Mouse (Mus musculus) spleen, postnatal 36 days (tissue): ENCODE data around the gene Zfp764.
"Not testable (repeated sequence)": the region's sequence is repeated elsewhere in the genome, so short reads cannot be mapped to it uniquely, and the experiment has no call there.

Experiments
- DNase-seq, 2 experiments: peaks; one replicate each; pipeline ENCODE4 v3.0.0; 2022; ENCODE audit warnings: low spot score in 2 of 2, mixed read lengths in 1 of 2

Zfp764 gene

DNA sequence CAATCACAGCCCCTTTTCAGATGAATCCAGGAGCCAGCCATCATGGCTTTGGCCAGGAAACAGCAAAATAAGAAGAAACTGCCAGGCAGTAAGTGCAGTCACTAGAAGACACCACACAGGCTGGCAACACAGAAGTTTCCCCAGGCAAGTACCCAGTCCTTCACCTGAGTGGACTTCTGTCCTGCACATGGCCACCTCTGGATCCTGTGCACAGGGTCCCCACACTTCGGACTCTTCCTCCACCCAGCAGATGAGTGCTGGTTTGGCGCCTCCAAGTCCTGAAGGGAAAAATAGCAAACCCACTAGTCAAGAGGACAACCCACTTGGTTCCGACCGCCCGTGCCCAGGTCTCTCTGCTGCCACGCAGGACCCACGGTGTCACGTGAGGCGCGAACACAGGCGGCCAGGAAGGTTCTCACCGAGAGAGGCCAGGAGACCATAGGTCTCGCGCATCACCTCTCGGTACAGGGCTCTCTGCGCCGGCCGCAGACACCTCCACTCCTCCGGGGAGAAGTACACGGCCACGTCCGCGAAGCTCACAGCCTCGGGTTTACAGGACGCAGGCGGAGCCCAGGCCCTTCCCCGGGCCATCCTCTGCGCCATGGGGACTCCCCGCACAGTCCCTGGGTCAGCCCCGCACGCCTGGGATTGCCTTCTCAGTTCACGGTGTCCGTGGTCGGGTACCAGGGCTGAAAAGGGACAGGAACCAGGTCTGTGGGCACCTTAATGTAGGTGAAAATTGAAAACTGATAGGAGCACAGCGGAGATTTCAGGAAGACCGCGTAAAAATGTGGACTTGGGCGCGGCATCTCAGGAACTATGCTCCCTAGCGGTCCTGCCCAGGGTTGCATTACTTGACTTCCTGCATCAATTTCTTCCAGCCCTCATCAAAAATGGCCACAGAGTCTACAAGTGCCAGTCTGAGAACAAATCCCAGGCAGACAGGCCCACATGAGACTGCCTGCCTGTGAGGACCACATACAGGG, at the start of gene Zfp764:
TSS of gene Zfp764 (minus strand) at position 821 of the 986 bp plus-strand sequence.
- DNase-seq: peak; percentile 82 to 85

DNA sequence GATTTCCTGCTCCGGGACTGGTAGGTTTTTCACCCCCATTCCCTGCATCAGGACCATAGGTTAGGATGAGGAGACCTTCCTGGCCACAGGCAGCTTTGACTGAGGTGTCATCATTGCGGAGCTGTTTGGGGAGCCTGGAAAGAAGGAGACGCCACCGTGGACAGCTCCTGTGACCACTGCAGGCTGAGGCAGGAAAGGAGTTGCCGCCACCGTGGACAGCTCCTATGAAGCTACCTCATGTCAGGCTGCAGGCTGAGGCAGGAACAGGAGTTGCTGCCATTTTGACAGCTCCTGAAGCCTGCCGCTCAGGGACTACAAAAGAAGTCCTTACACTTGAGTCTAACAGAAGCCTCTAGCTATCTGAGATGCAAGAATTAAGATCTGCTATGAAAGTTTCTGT, 48.3 kb upstream of the Zfp764 start:
- no peak for DNase-seq

DNA sequence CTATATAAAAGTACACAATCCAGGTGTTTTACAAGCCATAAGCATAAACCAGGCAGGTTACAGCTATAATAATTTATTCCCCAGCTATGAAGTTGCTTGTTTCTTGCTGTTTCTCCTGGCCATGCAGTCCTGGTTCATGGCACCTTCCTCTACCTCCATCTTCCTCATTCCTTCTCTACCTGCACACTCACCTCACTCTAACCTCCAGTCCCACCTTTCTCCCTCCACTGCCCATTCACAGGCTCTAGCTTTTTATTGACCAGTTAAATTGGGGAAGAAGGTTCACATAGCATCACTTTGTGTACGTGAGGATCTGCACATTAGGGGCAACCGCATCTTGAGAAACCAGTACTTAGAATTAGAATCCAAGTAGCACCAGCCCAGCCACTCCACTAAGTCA, 46.4 kb upstream of the Zfp764 start:
- no peak for DNase-seq

DNA sequence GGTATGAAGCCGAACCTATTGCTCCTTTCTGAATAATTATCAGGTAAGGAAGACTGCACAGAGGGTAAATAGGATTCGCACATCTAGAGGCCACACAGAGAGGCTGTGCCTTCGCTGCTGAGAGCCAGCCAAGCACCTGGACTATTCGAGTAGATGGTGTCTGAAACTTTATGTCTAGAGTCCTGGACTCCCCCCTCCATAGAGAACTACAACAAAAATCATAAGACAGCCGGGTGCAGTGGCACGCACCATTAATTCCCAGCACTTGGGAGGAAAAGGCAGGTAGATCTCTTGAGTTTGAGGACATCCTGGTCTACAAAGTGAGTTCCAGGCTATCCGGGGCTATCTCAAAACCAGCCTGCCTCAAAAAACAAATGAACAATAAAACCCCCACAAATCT, 43.3 kb upstream of the Zfp764 start:
- no peak for DNase-seq

DNA sequence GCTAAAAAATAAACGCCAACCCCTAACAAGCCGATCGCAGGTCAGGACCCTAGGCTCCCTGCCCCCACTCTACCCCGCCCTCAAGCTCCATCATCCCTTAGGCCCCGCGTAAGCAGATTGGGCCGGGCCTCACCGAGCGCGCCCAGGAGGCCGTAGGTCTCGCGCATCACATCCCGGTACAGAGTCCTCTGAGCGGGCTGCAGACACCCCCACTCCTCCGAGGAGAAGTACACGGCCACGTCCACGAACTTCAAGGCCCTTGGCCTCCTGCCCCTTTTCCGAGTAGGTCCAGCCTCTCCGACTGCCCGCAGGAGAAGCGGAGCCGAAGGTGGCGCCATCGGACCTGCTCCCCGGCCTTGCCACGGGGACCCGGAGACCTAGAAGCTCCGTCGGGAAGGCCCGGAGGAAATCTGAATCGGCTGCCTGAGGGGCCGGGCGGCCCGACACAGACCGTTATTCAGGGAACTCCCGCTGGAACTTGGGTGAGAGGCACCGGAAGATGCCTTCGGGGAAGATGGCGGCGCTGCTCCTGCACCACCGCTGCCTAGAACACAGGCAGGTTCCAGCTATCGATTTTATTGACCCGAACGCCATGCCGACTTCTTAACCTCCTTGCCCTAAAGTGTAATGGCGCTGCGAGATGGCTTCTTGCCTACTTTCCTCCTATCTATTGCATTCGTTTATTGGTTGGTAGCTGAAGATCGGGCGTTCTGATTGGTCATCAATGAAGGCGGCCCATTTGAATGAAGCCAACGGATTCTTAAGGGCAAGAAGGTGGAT, 42.1 kb upstream of the Zfp764 start, which contains the start of gene Zfp689:
TSS of gene Zfp689 (minus strand) at position 638 of the 780 bp plus-strand sequence.
- DNase-seq: peak; percentile 93 to 96

DNA sequence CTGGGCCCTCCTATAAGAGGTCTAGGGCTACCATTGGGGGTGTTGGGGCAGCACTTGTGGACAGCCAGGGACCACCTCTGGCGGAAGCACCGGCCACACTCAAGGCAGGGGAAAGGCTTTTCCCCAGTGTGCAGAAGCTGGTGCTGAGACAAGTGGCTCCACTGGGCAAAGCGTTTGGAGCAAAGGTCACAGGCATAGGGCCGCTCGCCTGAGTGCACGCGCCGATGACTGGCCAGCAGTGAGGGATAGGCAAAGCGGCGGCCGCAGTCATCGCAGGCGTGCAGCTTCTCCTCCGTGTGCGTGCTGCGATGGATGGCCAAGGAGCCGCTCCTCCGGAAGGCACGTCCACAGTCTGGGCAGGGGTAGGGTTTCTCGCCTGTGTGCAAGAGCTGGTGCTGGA, 37.4 kb upstream of the Zfp764 start:
- DNase-seq: no peak

DNA sequence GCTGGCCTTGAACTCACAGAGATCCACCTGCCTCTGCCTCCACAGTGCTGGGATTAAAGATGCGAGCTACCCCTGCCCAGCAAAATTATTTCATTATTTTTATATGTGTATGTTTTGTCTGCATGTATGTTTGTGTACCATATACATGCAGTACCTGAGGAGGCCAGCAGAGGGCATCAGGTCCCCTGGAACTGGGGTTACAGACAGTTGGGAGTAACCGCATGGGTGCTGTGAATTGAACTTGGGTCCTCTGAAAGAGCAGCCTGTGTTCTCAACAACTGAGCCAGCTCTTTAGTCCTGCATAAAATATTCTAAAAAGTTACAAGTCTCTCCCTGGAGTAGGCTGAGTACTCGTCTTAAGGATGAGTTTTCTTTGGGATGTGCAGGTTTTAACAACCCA, 31.1 kb upstream of the Zfp764 start:
- peak in 1 of 2 experiments; percentile 13 for DNase-seq

DNA sequence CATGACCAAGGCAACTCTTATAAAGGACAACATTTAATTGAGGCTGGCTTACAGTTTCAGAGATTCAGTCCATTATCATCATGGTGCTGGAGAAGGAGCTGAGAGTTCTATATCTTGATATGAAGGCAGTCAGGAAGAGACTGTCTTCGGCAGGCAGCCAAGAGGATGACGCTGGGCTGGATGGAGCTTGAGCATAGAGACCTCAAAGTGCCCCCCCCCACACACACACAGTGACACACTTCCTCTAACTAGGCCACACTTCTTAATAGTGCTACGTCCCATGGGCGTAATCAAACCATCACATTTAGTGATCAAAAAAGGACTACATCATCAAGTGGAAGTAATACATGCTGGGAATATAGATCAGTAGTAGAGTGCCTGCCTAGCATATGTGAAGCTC, 28.6 kb upstream of the Zfp764 start:
- no peak for DNase-seq

DNA sequence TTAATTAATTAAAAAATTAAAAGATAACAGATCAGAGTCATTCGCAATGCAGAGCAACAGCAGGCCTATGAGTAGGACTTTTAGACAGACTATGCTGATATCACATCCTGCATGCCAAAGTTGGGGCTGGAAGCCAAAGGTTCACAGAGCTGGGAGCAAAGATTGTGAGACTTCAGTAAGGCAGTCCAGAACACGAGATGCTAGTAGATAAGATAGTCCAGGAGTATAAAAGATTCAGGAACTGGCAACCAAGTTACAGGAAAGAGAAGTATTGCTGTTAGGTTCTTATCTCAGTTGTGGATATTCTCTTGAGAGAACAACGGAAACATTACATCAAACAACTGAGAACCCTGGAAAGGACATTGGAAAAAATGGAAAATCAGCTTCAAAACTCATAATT, 19.7 kb upstream of the Zfp764 start:
- DNase-seq: no peak

DNA sequence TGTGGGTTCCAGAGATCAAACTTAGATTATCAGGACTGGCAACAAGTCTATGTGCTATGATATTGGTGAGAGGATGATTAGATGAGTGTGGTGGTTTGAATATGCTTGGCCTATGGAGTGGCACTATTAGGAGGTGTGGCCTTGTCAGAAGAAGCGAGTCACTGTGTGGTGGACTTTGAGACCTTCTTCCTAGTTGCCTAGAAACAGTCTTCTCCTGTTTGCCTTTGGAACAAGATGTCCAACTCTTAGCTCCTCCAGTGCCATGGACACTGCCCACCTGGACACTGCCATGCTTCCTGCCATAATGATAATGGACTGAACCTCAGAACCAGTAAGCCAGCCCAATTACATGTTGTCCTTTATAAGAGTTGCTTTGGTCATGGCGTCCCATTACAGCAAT, 19.3 kb upstream of the Zfp764 start:
- DNase-seq: no peak

DNA sequence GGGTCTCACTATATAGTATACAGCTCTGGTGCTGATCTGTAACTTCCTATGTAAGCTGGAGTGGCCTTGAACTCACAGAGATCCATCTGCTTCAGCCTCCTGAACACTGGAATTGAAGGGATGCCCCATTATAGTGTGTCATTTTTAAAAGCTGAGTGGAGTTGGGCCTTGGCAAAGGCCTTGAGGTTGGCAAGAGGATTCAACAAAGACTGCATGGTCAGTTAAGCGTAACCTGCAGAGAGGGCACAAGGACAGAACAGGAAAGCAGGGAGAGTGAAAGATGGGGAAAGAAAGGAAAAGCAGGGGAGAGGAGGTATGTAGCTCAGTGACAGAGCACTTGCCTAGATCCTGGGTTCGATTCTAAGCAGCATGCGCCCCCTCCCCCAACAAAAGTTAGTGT, 18.7 kb upstream of the Zfp764 start:
- no peak for DNase-seq

DNA sequence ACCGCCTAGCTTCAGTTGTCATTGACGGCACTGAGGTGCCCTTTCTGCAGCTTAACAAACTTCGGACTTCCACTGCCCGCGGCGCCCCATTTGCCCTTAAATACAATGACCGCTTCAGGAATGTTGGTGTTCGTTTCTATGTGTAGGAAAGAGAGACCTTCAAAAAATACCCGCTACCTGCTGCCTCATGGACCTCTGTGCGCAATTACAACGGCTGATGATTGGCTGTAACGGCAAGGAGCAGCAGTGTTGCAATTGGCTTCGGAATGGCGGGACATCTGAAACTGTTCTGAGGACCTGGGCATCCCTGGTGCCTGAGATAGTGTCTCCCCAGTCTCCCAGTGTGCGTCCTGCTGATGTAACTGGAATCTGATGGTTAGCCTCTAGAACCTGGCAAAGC, 15.6 kb upstream of the Zfp764 start:
- DNase-seq: peak in 1 of 2 experiments; percentile 28

DNA sequence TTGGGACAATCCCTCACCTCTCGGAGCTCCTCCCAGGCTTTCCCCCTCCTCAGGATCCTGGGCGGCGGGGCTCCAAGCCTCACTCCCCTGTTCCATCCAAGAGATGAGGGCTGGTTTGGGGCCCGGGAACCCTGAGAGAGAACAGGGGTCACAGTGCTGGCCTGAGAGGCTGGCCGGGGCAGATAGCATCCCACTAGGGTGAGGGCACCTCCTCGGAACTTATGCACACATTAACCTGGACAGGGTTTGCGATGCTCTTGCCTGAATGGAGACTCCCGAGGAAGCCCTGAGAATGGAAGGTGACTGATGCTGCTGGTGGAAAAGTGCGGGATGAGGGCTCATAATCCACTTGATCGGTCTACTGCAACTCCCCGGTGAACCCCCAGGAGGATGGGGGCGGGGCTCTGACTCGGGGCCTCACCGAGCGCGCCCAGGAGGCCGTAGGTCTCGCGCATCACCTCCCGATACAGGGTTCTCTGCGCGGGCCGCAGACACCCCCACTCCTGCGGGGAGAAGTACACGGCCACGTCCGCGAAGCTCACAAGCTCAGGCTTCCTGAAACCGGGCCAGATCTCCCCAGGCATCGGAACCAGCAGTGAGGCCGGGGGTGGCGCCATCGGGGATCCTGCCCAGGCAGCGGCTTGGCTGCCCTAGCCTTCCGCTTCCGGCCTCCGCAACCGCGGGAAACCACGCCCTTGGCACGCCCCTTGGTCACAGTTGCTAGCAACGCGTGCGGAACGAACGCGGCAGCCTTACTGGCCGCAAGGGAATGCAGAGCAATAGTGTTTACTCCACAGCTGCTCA, 15.0 kb upstream of the Zfp764 start, which contains the start of gene Zfp688:
TSS of gene Zfp688 (minus strand) at position 681 of the 804 bp plus-strand sequence.
- DNase-seq: peak; percentile 95 to 96

DNA sequence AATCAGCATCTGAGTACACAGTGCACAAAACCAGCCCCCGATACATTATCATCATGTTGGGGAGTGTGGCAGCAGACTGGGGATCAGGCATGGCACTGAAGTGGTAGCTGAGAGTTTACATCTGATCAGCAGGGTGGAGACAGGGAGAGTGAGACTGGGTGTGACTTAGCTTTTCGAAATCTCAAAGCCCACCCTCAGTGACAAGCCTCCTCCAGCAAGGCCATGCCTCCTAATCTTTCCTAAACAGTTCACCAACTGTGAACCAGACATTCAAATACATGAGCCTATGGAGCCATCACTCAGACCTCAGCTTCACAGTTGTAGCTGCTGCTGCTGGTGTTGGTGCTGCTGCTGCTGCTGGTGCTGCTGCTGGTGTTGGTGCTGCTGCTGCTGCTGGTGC, 4.8 kb upstream of the Zfp764 start:
- no peak for DNase-seq

DNA sequence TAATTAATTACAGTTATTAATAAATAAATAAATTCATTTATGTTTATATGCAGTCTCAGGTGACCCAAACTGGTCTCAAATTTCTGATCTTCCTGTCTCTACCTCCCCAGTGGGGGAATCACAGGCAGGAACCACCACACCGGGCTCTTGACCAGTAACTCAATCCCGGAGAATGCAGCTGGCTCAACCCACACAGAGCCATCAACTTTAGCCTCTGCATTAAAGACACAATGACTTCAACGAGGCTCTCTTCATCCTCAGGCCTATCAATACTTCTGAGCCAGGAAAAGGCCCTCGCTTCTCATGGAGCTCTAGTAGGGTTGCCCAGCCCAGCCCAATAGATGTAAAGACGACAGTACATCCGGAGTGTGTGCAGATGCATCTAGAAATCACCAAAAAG, 2.5 kb downstream of the Zfp764 start:
- DNase-seq: not testable (repeated sequence)

DNA sequence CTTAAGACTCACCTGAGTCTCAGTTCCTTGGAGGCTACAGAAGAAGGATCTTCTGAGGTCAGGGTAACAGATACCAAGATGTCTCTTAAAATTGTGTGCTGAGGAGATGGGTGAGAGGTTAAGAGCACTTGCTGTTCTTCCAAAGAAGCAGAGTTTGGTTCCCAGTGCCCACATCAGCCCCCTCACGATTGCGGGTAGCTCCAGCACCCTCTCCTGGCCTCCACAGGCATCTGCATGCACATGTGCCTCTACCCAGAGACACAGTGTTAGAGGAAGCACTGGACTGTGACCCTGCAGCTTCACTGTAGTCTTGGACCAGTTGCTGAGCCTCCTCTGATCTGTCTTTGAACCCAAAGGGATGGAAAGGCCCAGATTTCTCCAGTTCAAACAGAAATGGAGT, 3.6 kb downstream of the Zfp764 start:
- DNase-seq: no peak

DNA sequence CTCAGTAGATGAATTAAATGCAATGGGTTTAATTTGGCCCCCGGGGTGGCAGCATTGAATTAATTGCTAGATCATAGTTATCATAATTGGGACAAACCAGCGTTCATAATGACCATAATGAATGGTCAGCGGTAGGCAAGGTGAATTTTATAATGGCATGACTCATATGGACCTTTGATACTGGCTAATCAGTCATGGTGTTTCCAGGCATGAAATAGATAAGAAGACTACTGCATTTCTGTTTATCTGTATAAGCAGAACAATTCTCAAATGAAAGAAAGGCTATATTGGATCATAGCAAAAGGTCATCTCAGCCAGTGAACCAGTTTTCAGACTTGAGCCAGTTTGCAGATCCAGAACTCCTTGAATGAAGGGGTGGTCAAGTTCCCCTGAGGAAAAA, 6.3 kb downstream of the Zfp764 start:
- no peak for DNase-seq

DNA sequence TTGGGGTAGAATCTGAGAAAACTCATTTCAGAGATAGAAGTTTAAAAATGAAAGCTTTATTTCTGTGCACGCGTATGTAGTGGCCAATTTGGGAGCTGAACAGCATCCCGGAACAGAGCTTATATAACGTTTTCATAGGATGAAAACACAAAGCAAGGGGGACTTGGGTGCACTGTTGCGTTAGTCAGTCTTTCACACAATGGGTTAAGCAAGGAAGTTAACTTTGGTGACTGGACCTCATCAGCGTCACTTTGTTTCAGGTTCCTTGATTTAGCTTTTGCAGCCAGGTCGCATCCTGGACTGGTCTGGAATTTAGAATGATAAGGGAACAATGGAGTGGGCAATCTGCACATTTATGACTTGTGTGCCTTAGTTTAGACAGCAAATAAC, 12.7 kb downstream of the Zfp764 start:
- DNase-seq: no peak

DNA sequence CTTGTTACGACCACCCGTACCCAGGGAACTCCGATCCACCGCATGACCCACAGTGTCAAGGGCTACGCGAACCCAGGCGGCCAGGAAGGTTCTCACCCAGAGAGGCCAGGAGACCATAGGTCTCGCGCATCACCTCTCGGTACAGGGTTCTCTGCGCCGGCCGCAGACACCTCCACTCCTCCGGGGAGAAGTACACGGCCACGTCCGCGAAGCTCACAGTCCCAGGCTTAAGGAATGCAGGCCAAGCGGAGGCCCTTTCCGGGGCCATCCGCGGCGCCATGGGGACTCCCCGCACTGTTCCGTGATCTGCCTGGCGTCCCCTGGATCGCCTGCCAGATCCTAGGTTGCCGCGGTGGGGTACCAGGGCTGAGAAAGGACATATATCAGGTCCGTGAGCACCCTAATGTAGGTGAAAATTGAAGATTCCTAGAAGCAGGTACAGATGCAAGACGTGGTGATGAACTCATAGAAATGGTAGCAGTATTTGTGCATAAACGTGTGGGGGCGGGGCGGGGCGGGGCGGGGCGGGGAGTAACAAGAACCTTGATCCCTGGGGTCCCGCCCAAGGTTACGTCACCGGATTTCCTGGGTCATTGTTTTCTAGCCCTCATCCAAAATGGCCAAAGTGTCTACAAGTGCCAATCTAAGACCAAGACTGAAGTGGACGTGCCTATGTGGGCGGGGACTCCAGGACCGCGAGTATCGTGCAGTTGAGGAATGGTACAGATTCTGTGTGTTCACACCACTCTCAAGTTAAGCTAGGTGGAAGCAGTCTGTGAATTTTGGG, 13.3 kb downstream of the Zfp764 start, which contains the start of gene E430018J23Rik:
TSS of gene E430018J23Rik (minus strand) at position 473 of the 787 bp plus-strand sequence.
- DNase-seq: peak; percentile 96 to 98

DNA sequence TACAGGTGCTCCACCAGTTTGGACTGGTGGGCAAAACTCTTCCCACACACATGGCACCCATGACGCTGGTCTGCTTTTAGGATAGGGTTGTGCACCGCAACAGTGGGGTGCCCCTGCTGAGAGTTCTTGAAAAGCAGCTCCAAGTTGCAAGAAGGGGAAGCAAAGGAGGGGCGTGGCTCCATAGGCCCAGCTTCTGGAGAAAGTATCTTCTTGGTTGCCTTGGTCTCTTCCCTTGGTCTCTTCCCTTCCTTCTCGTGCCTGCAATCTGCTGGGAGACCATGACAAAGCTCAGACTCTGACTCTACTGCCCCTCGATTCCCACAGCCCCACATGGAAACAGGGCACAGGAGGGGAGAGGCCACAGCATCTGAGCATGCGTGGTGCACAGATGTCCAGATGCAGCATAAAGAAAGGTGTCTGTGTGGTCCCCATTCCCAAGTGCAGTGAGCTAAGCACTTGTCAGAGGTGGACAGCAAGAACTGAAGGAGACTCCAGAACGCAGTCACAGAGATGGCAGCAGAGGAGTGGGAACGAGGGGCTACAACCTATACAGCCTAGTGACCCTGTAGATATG, 14.3 kb downstream of the Zfp764 start:
- no peak for DNase-seq
